Mouse (Mus musculus): ENCODE measurements at regions not wholly inside any gene's neighbourhood (a gene's known extent, or its start where the extent isn't known, plus 50 kb on each side); places are given as distances from the start of the nearest gene placed in this dataset.

- no peak for DNase-seq (ENCODE audit: low spot score in 2 of 2)
These were observed 56.0 kb downstream of the Pttg1 start for GRCm38 (mm10) chr11:43370025-43370424.

GRCm38 (mm10) chr11:43368346-43368745, 57.7 kb downstream of the Pttg1 start:
- no peak for DNase-seq (ENCODE audit: low spot score in 2 of 2)

GRCm38 (mm10) chr11:43361858-43362257, 64.2 kb downstream of the Pttg1 start:
- no peak for DNase-seq (ENCODE audit: low spot score in 2 of 2)

GRCm38 (mm10) chr11:43358390-43359291, 67.4 kb downstream of the Pttg1 start:
- DNase-seq (ENCODE audit: low spot score in 2 of 2) = no peak

- DNase-seq (ENCODE audit: low spot score in 2 of 2) = no peak
These were observed 72.4 kb downstream of the Pttg1 start for GRCm38 (mm10) chr11:43353602-43354001.

- DNase-seq (ENCODE audit: low spot score in 2 of 2) = no peak
These were observed 73.0 kb downstream of the Pttg1 start for GRCm38 (mm10) chr11:43353030-43353429.

- no peak for DNase-seq (ENCODE audit: low spot score in 2 of 2)
These were observed 74.2 kb downstream of the Pttg1 start for GRCm38 (mm10) chr11:43351818-43352217.

GRCm38 (mm10) chr11:43351348-43351747, 74.7 kb downstream of the Pttg1 start:
- no peak for DNase-seq (ENCODE audit: low spot score in 2 of 2)

GRCm38 (mm10) chr11:43350242-43350641, 75.8 kb downstream of the Pttg1 start:
- no peak for DNase-seq (ENCODE audit: low spot score in 2 of 2)

- peak in 1 of 2 experiments; percentile 16 for DNase-seq (ENCODE audit: low spot score in 2 of 2)
These were observed 76.5 kb downstream of the Pttg1 start for GRCm38 (mm10) chr11:43349564-43349963.

- DNase-seq (ENCODE audit: low spot score in 2 of 2) = peak; percentile 79 to 93
These were observed 77.5 kb downstream of the Pttg1 start for GRCm38 (mm10) chr11:43348571-43348970.

GRCm38 (mm10) chr11:43346489-43346888, 79.6 kb downstream of the Pttg1 start:
- DNase-seq (ENCODE audit: low spot score in 2 of 2) = no peak

- no peak for DNase-seq (ENCODE audit: low spot score in 2 of 2)
These were observed 81.1 kb downstream of the Pttg1 start for GRCm38 (mm10) chr11:43344767-43345561.

GRCm38 (mm10) chr11:43343574-43343973, 82.5 kb downstream of the Pttg1 start:
- no peak for DNase-seq (ENCODE audit: low spot score in 2 of 2)

- no peak for DNase-seq (ENCODE audit: low spot score in 2 of 2)
These were observed 87.6 kb downstream of the Pttg1 start for GRCm38 (mm10) chr11:43338377-43338993.

- no peak for DNase-seq (ENCODE audit: low spot score in 2 of 2)
These were observed 90.3 kb downstream of the Pttg1 start for GRCm38 (mm10) chr11:43335668-43336265.

- DNase-seq (ENCODE audit: low spot score in 2 of 2) = no peak
These were observed 92.5 kb downstream of the Pttg1 start for GRCm38 (mm10) chr11:43333547-43333946.

GRCm38 (mm10) chr11:43313996-43314395, 112.1 kb downstream of the Pttg1 start:
- DNase-seq (ENCODE audit: low spot score in 2 of 2) = no peak
